Mouse (Mus musculus) MEL (cell line): ENCODE data around the gene Nudt14.

Experiments
- CTCF ChIP-seq, 3 experiments: IDR thresholded peaks in 2 of 3; conservative IDR thresholded peaks in 1 of 3; 2 replicates each; pipeline ENCODE4 v1.5.1; 2011 to 2012; ENCODE audit warnings: low read length in 3 of 3, low read depth in 2 of 3, mild to moderate bottlenecking in 2 of 3, improper control_type of control experiment in 1 of 3, inconsistent platforms in 1 of 3, mixed read lengths in 1 of 3, moderate library complexity in 1 of 3; ENCODE audit not compliant: control insufficient read depth in 1 of 3, insufficient read depth in 1 of 3, poor library complexity in 1 of 3, severe bottlenecking in 1 of 3
- E2F4 ChIP-seq: IDR thresholded peaks from 2 replicates; pipeline ENCODE4 v1.6.1; 2011; ENCODE audit warnings: low read depth, low read length, improper control_type of control experiment, borderline replicate concordance
- GATA1 ChIP-seq: IDR thresholded peaks from 2 replicates; pipeline ENCODE4 v1.6.1; 2011; ENCODE audit warnings: low read depth, low read length, improper control_type of control experiment
- HCFC1 ChIP-seq: IDR thresholded peaks from 2 replicates; pipeline ENCODE4 v1.6.1; 2012; ENCODE audit warnings: low read depth, mild to moderate bottlenecking, inconsistent platforms, low read length, improper control_type of control experiment, moderate library complexity
- KAT2A ChIP-seq: conservative IDR thresholded peaks from 2 replicates; pipeline ENCODE4 v1.6.1; 2012; ENCODE audit warnings: low read depth, low read length, improper control_type of control experiment, inconsistent platforms
- MAZ ChIP-seq: IDR thresholded peaks from 2 replicates; pipeline ENCODE4 v1.6.1; 2012; ENCODE audit warnings: low read depth, mild to moderate bottlenecking, inconsistent platforms, low read length, improper control_type of control experiment
- NELFE ChIP-seq: IDR thresholded peaks from 2 replicates; pipeline ENCODE4 v1.6.1; 2011; ENCODE audit warnings: low read depth, low read length, improper control_type of control experiment
- POLR2A ChIP-seq, 2 experiments: IDR thresholded peaks; 2 replicates each; pipeline ENCODE4 v1.6.1; 2011 to 2012; ENCODE audit warnings: low read length in 2 of 2, mild to moderate bottlenecking in 2 of 2, control low read depth in 1 of 2, improper control_type of control experiment in 1 of 2, low read depth in 1 of 2, moderate library complexity in 1 of 2; ENCODE audit not compliant: control insufficient read depth in 1 of 2, insufficient read depth in 1 of 2, poor library complexity in 1 of 2
- TBP ChIP-seq: IDR thresholded peaks from 2 replicates; pipeline ENCODE4 v1.8.0; 2011; ENCODE audit warnings: low read depth, low read length, improper control_type of control experiment
- ZNF384 ChIP-seq: IDR thresholded peaks from 2 replicates; pipeline ENCODE4 v1.6.1; 2012; ENCODE audit warnings: low read depth, mild to moderate bottlenecking, inconsistent platforms, low read length, improper control_type of control experiment

- TF ChIP-seq MAZ (no peak), KAT2A (no peak), HCFC1 (no peak), POLR2A (IDR thresholded peaks at IDR 0.05; ENCODE audit: control insufficient read depth in 1 of 2, insufficient read depth in 1 of 2, low read depth in 1 of 2, low read length in 2 of 2, poor library complexity in 1 of 2) (no peak), TBP (no peak), GATA1 (no peak), CTCF (IDR thresholded peaks at IDR 0.05 in 2 of 3, conservative IDR thresholded peaks at IDR 0.05 in 1 of 3; ENCODE audit: control insufficient read depth in 1 of 3, insufficient read depth in 1 of 3, low read depth in 2 of 3, low read length in 3 of 3, poor library complexity in 1 of 3, severe bottlenecking in 1 of 3) (no peak), ZNF384 (no peak), E2F4 (no peak), NELFE (no peak)
Measured at GRCm38 (mm10) chr12:112968943-112969342, 27.0 kb upstream of the Nudt14 start.
